Mouse (Mus musculus) spleen, adult 2 months (tissue): ENCODE measurements around the gene Plaur. TPM values are rescaled to one million over a fixed set of nuclear protein-coding genes. Genes with fewer than 3 reads are reported as not detected.

Source experiments
- DNase-seq, 2 experiments: peaks; one replicate each; pipeline versions ENCODE4 v3.0.0 to v3.0.0-alpha.2; 2012 to 2021; ENCODE audit warnings: low spot score in 2 of 2, low read depth in 1 of 2
- H3K27ac ChIP-seq: fragments of 200-500 bp; 2 replicates; pipeline ENCODE4 v1.5.1; 2012; ENCODE audit warnings: low read length, inconsistent platforms; ENCODE audit not compliant: insufficient read depth
- H3K27me3 ChIP-seq: fragments of 200-500 bp; 2 replicates; pipeline ENCODE4 v1.6.1; 2012; ENCODE audit warnings: mild to moderate bottlenecking, moderate library complexity, low read length, inconsistent platforms; ENCODE audit not compliant: control insufficient read depth, insufficient read depth
- H3K36me3 ChIP-seq: fragments of 200-500 bp; 2 replicates; pipeline ENCODE4 v1.6.1; 2012; ENCODE audit warnings: mild to moderate bottlenecking, low read length, inconsistent platforms; ENCODE audit not compliant: control insufficient read depth, insufficient read depth
- H3K4me1 ChIP-seq: fragments of 200-500 bp; 2 replicates; pipeline ENCODE4 v1.6.1; 2011; ENCODE audit warnings: inconsistent platforms; ENCODE audit not compliant: control insufficient read depth, insufficient read depth, insufficient read length
- H3K4me3 ChIP-seq: fragments of 200-500 bp; 2 replicates; pipeline ENCODE4 v1.5.1; 2011; ENCODE audit warnings: mild to moderate bottlenecking, inconsistent platforms; ENCODE audit not compliant: insufficient read depth, insufficient read length; ENCODE audit errors: extremely low read depth
- CTCF ChIP-seq: fragments of 200-500 bp; IDR thresholded peaks from 2 replicates; pipeline ENCODE4 v1.5.1; 2011; ENCODE audit warnings: mild to moderate bottlenecking, inconsistent platforms; ENCODE audit not compliant: insufficient read depth, insufficient read length, insufficient replicate concordance; ENCODE audit errors: extremely low read depth
- POLR2A ChIP-seq: fragments of 200-500 bp; IDR thresholded peaks from 2 replicates; pipeline ENCODE4 v1.6.1; 2011; ENCODE audit warnings: low read depth, low read length, inconsistent platforms
- WGBS: fragments of 180-500 bp; shearing (Covaris S2); methylation state at CpG from one replicate; pipeline ENCODE4 v1.1.7; 2018; 5-methylcytosine and 5-hydroxymethylcytosine counted together
- polyA plus RNA-seq: library from polyadenylated mRNA; depleted of rRNA; stranded (reverse); fragments of >200 nt; gene quantifications from 2 replicates; pipeline ENCODE4 v1.2.3, GENCODE M21; 2012

The Plaur gene
- polyA plus RNA-seq, 1 experiment, result 58.6 TPM

GRCm38 (mm10) chr7:24455726-24456125 is 6.6 kb upstream of the Plaur start:
- TF ChIP-seq POLR2A, result no peak
- TF ChIP-seq CTCF, result no peak
- Histone ChIP-seq H3K36me3 (no peaks in the 10 kb centered on the region), H3K27ac (no peak overlapping the region), H3K27me3 (no peaks in the 10 kb centered on the region), H3K4me3 (no peak overlapping the region), H3K4me1 (peaks cover 52% of the 10 kb centered on the region)
- WGBS, result 74% methylated on average over 5 of the region's 5 CpGs
- no peak for DNase-seq

DNA sequence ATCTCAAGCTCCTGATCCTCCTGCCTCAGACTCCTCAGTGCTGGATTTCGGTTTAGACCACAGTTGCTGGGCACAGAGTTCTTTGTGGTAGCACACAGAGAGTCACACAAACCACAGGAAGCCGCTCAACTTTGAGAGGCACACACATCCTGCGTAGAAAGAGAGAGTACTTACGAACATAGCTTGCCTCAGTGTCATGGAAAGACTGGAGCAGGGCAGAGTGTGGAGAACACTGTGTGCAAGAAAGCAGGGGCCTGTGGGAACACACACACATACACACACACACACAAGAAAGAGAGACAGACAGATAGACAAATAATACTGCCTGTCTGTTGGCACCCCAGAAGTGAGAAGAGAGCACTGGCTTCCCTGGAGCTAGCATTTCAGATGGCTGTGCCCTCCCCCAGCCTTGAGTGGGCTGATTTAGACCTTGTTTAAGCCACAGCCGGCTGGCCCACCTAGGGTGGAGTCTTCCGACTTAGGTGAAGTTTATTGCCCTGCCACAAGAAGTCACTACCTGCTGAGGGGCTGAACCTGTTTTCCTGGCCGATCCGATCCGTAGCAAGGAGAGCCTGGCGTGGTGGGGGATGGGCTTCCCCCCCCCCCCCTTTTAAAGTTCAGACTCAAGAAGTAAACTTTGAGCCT is 4.4 kb upstream of the Plaur start:
- H3K4me3 ChIP-seq, result peak overlapping the region; percentile 15; the same call in 1 of the 2 replicates
- peaks cover 47% of the 10 kb centered on the region for H3K4me1 ChIP-seq
- peak overlapping the region; percentile 94 for H3K27ac ChIP-seq

DNA sequence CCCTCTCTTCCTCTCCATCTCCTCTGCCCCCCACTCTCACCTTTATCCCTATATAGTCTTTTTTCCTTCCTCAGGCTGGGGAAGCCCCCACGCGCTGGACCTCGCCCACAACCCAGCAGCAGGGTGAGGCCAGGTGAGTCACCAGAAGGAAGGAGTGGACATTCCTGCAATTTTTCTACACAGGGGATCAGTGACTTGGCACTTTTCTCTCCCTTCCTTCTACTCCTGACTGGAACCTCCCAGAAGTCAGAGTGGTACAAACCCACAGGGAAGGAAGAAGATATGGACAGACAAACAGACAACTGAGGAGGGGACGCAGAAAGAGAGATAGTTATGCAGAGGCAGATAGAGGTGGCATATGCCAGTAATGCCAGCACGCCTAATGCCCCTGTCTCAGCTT is 2.8 kb upstream of the Plaur start:
- DNase-seq, result no peak
- Histone ChIP-seq H3K4me1 (peaks cover 44% of the 10 kb centered on the region), H3K27me3 (no peaks in the 10 kb centered on the region), H3K36me3 (no peaks in the 10 kb centered on the region), H3K4me3 (no peak overlapping the region), H3K27ac (peak overlapping the region; percentile 94)
- WGBS, result 94% methylated on average over 5 of the region's 5 CpGs
- TF ChIP-seq POLR2A (no peak), CTCF (no peak)

More for the DNA sequence above, 4.4 kb upstream of the Plaur start:
- no peaks in the 10 kb centered on the region for H3K36me3 ChIP-seq
- peak; percentile 78 to 93 for DNase-seq
- no peaks in the 10 kb centered on the region for H3K27me3 ChIP-seq
- TF ChIP-seq POLR2A (no peak; the same call in 1 of the 2 replicates), CTCF (no peak)
- WGBS, result 8% methylated on average over 10 of the region's 10 CpGs

- no peaks in the 10 kb centered on the region for H3K36me3 ChIP-seq
- peak overlapping the region; percentile 94 for H3K27ac ChIP-seq
- no peak overlapping the region for H3K4me3 ChIP-seq
- WGBS, result 87% methylated on average over 3 of the region's 3 CpGs
- peaks cover 44% of the 10 kb centered on the region for H3K4me1 ChIP-seq
- no peak for DNase-seq
- no peak for TF ChIP-seq CTCF
- no peak for TF ChIP-seq POLR2A
- no peaks in the 10 kb centered on the region for H3K27me3 ChIP-seq
Measured at GRCm38 (mm10) chr7:24459843-24460242, 2.4 kb upstream of the Plaur start.

GRCm38 (mm10) chr7:24461376-24462051 is 770 bp upstream of the Plaur start:
- Histone ChIP-seq H3K27me3 (no peaks in the 10 kb centered on the region), H3K27ac (no peak overlapping the region), H3K4me1 (peaks cover 43% of the 10 kb centered on the region), H3K36me3 (peaks cover 3% of the 10 kb centered on the region), H3K4me3 (no peak overlapping the region)
- DNase-seq, result no peak
- TF ChIP-seq POLR2A, result no peak
- TF ChIP-seq CTCF, result no peak
- WGBS, result 36% methylated on average over 14 of the region's 14 CpGs

DNA sequence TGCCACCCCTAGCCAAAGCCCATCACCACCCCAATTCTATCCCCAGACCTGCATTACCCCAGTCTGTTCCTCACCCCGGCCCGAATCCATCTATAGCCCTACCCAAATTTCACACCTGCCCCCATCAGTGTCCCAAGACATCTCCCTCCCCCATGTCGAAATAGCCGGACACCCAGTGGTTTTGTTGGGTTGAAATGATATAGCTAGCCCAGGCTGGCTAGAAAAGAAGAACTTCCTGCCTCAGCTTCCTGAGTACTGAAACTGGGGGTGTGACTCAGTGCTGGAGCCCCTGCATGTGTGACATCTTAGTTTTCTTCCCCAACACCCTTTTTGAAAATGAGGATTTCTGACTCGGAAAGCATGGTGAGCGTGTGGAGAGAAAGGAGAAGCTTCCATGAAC is 4.6 kb downstream of the Plaur start:
- Histone ChIP-seq H3K4me3 (no peak overlapping the region), H3K27me3 (no peaks in the 10 kb centered on the region), H3K36me3 (peaks cover 22% of the 10 kb centered on the region), H3K4me1 (peaks cover 19% of the 10 kb centered on the region; the same call in 1 of the 2 replicates), H3K27ac (no peak overlapping the region)
- DNase-seq, result no peak
- TF ChIP-seq CTCF, result no peak
- no peak for TF ChIP-seq POLR2A
- 72% methylated on average over 6 of the region's 6 CpGs for whole genome bisulfite sequencing

- H3K36me3 ChIP-seq, result peaks cover 31% of the 10 kb centered on the region
- DNase-seq, result peak in 1 of 2 experiments; percentile 43
- 70% methylated on average over 5 of the region's 5 CpGs for WGBS
- peaks cover 19% of the 10 kb centered on the region; the same call in 1 of the 2 replicates for H3K4me1 ChIP-seq
- H3K27me3 ChIP-seq, result no peaks in the 10 kb centered on the region
- H3K27ac ChIP-seq, result peak overlapping the region; percentile 47
- no peak for TF ChIP-seq POLR2A
- H3K4me3 ChIP-seq, result no peak overlapping the region
Measured at GRCm38 (mm10) chr7:24467886-24468285, 5.6 kb downstream of the Plaur start.
